Mouse (Mus musculus) MEL (cell line): ENCODE data around the gene Sarm1.

Experiments
- CHD2 ChIP-seq: IDR thresholded peaks from 2 replicates; pipeline ENCODE4 v1.6.1; 2011; ENCODE audit warnings: low read length, improper control_type of control experiment
- CTCF ChIP-seq, 3 experiments: IDR thresholded peaks in 2 of 3; conservative IDR thresholded peaks in 1 of 3; 2 replicates each; pipeline ENCODE4 v1.5.1; 2011 to 2012; ENCODE audit warnings: low read length in 3 of 3, low read depth in 2 of 3, mild to moderate bottlenecking in 2 of 3, improper control_type of control experiment in 1 of 3, inconsistent platforms in 1 of 3, mixed read lengths in 1 of 3, moderate library complexity in 1 of 3; ENCODE audit not compliant: control insufficient read depth in 1 of 3, insufficient read depth in 1 of 3, poor library complexity in 1 of 3, severe bottlenecking in 1 of 3
- EP300 ChIP-seq, 2 experiments: IDR thresholded peaks; 2 replicates each; pipeline ENCODE4 v1.6.1; 2011; ENCODE audit warnings: improper control_type of control experiment in 2 of 2, low read length in 2 of 2, low read depth in 1 of 2, mild to moderate bottlenecking in 1 of 2
- GATA1 ChIP-seq: IDR thresholded peaks from 2 replicates; pipeline ENCODE4 v1.6.1; 2011; ENCODE audit warnings: low read depth, low read length, improper control_type of control experiment
- MEF2A ChIP-seq: IDR thresholded peaks from 2 replicates; pipeline ENCODE4 v1.6.1; 2014; ENCODE audit warnings: low read depth, mild to moderate bottlenecking, inconsistent platforms, low read length, improper control_type of control experiment; ENCODE audit not compliant: poor library complexity, insufficient replicate concordance, severe bottlenecking; ENCODE audit errors: extremely low read depth
- POLR2A ChIP-seq, 2 experiments: IDR thresholded peaks; 2 replicates each; pipeline ENCODE4 v1.6.1; 2011 to 2012; ENCODE audit warnings: low read length in 2 of 2, mild to moderate bottlenecking in 2 of 2, control low read depth in 1 of 2, improper control_type of control experiment in 1 of 2, low read depth in 1 of 2, moderate library complexity in 1 of 2; ENCODE audit not compliant: control insufficient read depth in 1 of 2, insufficient read depth in 1 of 2, poor library complexity in 1 of 2
- POLR2AphosphoS5 ChIP-seq: IDR thresholded peaks from 2 replicates; pipeline ENCODE4 v1.6.1; 2012; ENCODE audit warnings: low read depth, borderline replicate concordance, mild to moderate bottlenecking, inconsistent platforms, low read length, moderate library complexity, mixed read lengths
- SIN3A ChIP-seq: IDR thresholded peaks from 2 replicates; pipeline ENCODE4 v1.6.1; 2012; ENCODE audit warnings: low read length, improper control_type of control experiment, inconsistent platforms
- SMC3 ChIP-seq: IDR thresholded peaks from 2 replicates; pipeline ENCODE4 v1.6.1; 2011; ENCODE audit warnings: low read depth, low read length, improper control_type of control experiment
- UBTF ChIP-seq: IDR thresholded peaks from 2 replicates; pipeline ENCODE4 v1.6.1; 2012; ENCODE audit warnings: low read depth, mild to moderate bottlenecking, inconsistent platforms, low read length, improper control_type of control experiment, moderate library complexity, borderline replicate concordance; ENCODE audit not compliant: insufficient read depth
- USF1 ChIP-seq: IDR thresholded peaks from 2 replicates; pipeline ENCODE4 v1.6.1; 2014; ENCODE audit warnings: low read depth, mild to moderate bottlenecking, inconsistent platforms, low read length, improper control_type of control experiment, moderate library complexity
- ZKSCAN1 ChIP-seq: IDR thresholded peaks from 2 replicates; pipeline ENCODE4 v1.6.1; 2012; ENCODE audit warnings: low read depth, mild to moderate bottlenecking, inconsistent platforms, low read length, improper control_type of control experiment, moderate library complexity
- ZMIZ1 ChIP-seq: IDR thresholded peaks from 2 replicates; pipeline ENCODE4 v1.6.1; 2012; ENCODE audit warnings: low read depth, mild to moderate bottlenecking, inconsistent platforms, low read length, improper control_type of control experiment, moderate library complexity
- ZNF384 ChIP-seq: IDR thresholded peaks from 2 replicates; pipeline ENCODE4 v1.6.1; 2012; ENCODE audit warnings: low read depth, mild to moderate bottlenecking, inconsistent platforms, low read length, improper control_type of control experiment

DNA sequence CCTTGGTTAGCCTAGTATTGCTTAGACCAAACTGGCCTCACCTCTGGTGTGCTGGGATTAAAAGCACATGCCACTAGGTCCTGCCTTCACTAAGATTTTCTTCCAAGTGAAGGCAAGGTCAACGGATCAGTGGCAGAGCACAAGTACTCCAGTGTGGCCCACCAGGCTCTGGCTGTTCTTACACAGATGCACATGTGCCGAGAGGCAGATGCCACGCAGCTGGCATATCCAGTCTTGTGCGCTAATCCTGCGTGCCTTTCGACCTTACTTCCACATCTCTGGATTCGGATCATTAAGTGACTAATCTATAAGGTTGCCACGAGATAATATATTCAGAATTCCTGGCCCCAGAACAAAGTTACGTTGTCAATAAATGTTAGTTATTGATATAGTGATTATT lies 32.4 kb downstream of the Sarm1 start:
- TF ChIP-seq CTCF (IDR thresholded peaks at IDR 0.05 in 2 of 3, conservative IDR thresholded peaks at IDR 0.05 in 1 of 3; ENCODE audit: control insufficient read depth in 1 of 3, insufficient read depth in 1 of 3, low read depth in 2 of 3, low read length in 3 of 3, poor library complexity in 1 of 3, severe bottlenecking in 1 of 3): no peak
- TF ChIP-seq ZMIZ1: no peak
- no peak for TF ChIP-seq GATA1
- TF ChIP-seq SIN3A: no peak
- TF ChIP-seq ZNF384: no peak
- TF ChIP-seq POLR2AphosphoS5: no peak
- no peak for TF ChIP-seq UBTF
- no peak for TF ChIP-seq POLR2A (IDR thresholded peaks at IDR 0.05; ENCODE audit: control insufficient read depth in 1 of 2, insufficient read depth in 1 of 2, low read depth in 1 of 2, low read length in 2 of 2, poor library complexity in 1 of 2)
- no peak for TF ChIP-seq USF1
- TF ChIP-seq EP300 (IDR thresholded peaks at IDR 0.05; ENCODE audit: low read depth in 1 of 2, low read length in 2 of 2): no peak
- TF ChIP-seq ZKSCAN1: no peak
- no peak for TF ChIP-seq CHD2
- TF ChIP-seq SMC3: no peak
- TF ChIP-seq MEF2A: no peak
